Mouse (Mus musculus): ENCODE measurements around the gene Btnl10. TPM values are rescaled to one million over a fixed set of nuclear protein-coding genes. Genes with fewer than 3 reads are reported as not detected.
"Not testable (repeated sequence)": the region's sequence is repeated elsewhere in the genome, so short reads cannot be mapped to it uniquely, and the experiment has no call there.

Gene Btnl10
- polyA plus RNA-seq, 1 experiment from 2014 or later: not detected

DNA sequence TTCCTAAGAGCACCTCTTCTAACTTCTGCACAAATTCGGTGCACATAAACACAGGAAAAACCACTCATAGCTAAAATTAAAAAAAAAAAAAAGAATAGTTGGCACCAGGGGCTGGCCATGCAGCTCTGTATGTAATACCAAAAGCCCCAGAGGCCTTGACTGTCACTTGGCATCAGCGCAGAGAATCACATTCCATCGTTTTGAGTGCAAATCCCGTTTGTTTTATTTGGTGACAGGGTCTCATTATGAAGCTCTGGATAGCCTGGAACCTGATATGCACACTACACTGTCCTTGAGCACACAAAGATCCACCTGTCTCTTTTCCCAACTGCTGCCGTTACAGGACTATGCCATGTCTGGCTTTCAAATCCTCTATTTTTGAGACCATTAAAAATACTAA, 33.5 kb downstream of the Btnl10 start:
- WGBS: 66% methylated on average over 5 of the region's 5 CpGs
- H3K4me3 ChIP-seq (ENCODE audit: low read depth, low read length): no peak overlapping the region
- no peak overlapping the region for H3K27ac ChIP-seq (ENCODE audit: low read length)
- H3K4me2 ChIP-seq (replicated peaks; ENCODE audit: low read depth, low read length): no peak overlapping the region
- peaks cover 3% of the 10 kb centered on the region; the same call in 1 of the 2 replicates for H3K4me1 ChIP-seq (ENCODE audit: control insufficient read depth, insufficient read depth, low read length)
- H3K36me3 ChIP-seq (ENCODE audit: control insufficient read depth, insufficient read depth, low read length): no peaks in the 10 kb centered on the region; the same call in 1 of the 2 replicates
- no peak overlapping the region for H3K9ac ChIP-seq (replicated peaks; ENCODE audit: low read depth, low read length)
- no peak for ATAC-seq (ENCODE audit: insufficient number of reproducible peaks, insufficient read depth, low FRiP score, low read depth)
- no peaks in the 10 kb centered on the region for H3K27me3 ChIP-seq (ENCODE audit: control insufficient read depth, insufficient read depth, low read length)
- H3K9me3 ChIP-seq (ENCODE audit: control insufficient read depth, low read depth, low read length): no peaks in the 10 kb centered on the region

DNA sequence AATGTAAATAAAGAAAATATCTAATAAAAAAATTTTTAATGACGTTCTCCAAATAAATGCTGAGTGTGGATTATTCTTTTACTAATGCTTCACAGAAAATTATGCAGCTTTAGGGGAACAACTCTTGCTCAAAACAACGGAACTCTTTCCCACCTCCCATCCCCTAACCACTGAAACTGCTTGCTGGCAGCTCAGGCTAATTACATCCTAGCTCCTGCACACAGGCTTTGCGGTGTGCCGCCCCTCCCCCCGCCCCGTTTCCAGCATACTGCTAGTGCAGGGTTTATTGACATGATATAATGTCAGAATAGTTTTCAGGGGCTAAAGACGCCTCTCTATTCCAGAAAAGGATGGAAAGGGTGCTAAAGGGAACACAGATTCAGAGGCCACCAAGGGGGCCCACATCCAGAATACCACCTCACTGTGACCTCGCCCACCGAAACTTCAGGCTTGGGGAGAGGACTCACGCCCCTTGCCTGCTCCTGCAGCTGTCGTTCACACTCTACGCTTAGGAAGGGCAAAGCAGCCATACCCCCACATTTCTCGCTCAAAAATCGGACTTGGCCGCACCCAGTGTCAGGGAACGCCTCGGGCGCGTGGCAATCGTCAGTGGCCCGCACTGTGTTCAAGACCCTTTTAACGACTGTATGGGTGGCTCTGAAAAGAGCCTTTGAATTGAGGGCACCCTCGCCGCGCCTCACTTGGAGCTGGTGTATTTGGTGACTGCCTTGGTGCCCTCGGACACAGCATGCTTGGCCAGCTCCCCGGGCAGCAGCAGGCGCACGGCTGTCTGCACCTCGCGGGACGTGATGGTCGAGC, 35.9 kb downstream of the Btnl10 start:
- peak overlapping the region; percentile 60 for H3K9ac ChIP-seq (replicated peaks; ENCODE audit: low read depth, low read length)
- H3K4me2 ChIP-seq (replicated peaks; ENCODE audit: low read depth, low read length): peak overlapping the region; percentile 93
- H3K4me1 ChIP-seq (ENCODE audit: control insufficient read depth, insufficient read depth, low read length): peaks cover 11% of the 10 kb centered on the region
- peak overlapping the region; percentile 59 for H3K4me3 ChIP-seq (ENCODE audit: low read depth, low read length)
- peak; percentile 8; the same call in 1 of the 2 replicates for ATAC-seq (ENCODE audit: insufficient number of reproducible peaks, insufficient read depth, low FRiP score, low read depth)
- H3K27me3 ChIP-seq (ENCODE audit: control insufficient read depth, insufficient read depth, low read length): no peaks in the 10 kb centered on the region
- no peaks in the 10 kb centered on the region for H3K9me3 ChIP-seq (ENCODE audit: control insufficient read depth, low read depth, low read length)
- WGBS: under 1% methylated on average over 33 of the region's 33 CpGs
- peak overlapping the region; percentile 97 for H3K27ac ChIP-seq (ENCODE audit: low read length)
- peaks cover 4% of the 10 kb centered on the region for H3K36me3 ChIP-seq (ENCODE audit: control insufficient read depth, insufficient read depth, low read length)

DNA sequence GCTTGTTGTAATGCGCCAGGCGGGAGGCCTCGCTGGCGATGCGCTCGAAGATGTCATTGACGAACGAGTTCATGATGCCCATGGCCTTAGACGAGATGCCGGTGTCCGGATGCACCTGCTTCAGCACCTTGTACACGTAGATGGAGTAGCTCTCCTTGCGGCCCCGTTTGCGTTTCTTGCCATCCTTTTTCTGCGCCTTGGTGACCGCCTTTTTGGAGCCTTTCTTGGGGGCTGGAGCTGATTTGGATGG, 36.4 kb downstream of the Btnl10 start:
- 0% methylated on average over 14 of the region's 17 CpGs for WGBS
- not testable (repeated sequence) for H3K36me3 ChIP-seq (ENCODE audit: control insufficient read depth, insufficient read depth, low read length); H3K9me3 ChIP-seq (ENCODE audit: control insufficient read depth, low read depth, low read length); H3K27me3 ChIP-seq (ENCODE audit: control insufficient read depth, insufficient read depth, low read length); ATAC-seq (ENCODE audit: insufficient number of reproducible peaks, insufficient read depth, low FRiP score, low read depth)
- peak overlapping the region; percentile 60; the same call in 1 of the 2 replicates for H3K9ac ChIP-seq (replicated peaks; ENCODE audit: low read depth, low read length)
- H3K4me3 ChIP-seq (ENCODE audit: low read depth, low read length): peak overlapping the region; percentile 59
- H3K4me1 ChIP-seq (ENCODE audit: control insufficient read depth, insufficient read depth, low read length): peaks cover 11% of the 10 kb centered on the region
- peak overlapping the region; percentile 97 for H3K27ac ChIP-seq (ENCODE audit: low read length)
- H3K4me2 ChIP-seq (replicated peaks; ENCODE audit: low read depth, low read length): peak overlapping the region; percentile 93

DNA sequence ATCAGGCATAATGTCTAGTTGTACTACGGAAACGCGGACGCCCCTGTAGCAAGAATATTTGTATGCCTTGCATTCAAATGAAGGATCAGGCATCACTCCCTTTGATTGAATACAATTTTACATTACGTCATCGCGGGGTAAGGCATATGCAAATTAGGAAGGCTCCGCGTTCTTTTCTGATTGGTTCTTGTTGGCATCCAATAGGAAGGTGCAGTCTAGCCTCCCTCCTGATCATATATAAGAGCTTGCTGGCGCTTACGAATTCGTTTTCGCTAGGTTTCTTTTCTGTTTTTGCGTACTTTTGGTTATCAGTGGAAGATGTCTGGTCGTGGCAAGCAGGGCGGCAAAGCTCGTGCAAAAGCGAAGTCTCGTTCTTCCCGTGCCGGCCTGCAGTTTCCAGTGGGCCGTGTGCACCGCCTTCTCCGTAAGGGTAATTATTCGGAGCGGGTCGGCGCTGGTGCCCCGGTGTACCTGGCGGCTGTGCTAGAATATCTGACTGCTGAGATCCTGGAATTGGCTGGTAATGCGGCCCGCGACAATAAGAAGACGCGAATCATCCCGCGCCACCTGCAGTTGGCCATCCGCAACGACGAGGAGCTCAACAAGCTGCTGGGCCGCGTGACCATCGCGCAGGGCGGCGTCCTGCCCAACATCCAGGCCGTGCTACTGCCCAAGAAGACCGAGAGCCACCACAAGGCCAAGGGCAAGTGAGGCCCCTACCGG, 36.9 kb downstream of the Btnl10 start, which contains the start of the genes Hist3h2a and Trim17:
TSS of gene Hist3h2a (plus strand) at position 266 of the 723 bp plus-strand sequence.
TSS of gene Trim17 (plus strand) at position 266 of the 723 bp plus-strand sequence.
- H3K9me3 ChIP-seq (ENCODE audit: control insufficient read depth, low read depth, low read length): no peaks in the 10 kb centered on the region
- peak within 1 kb of the TSS; percentile 59 for H3K4me3 ChIP-seq (ENCODE audit: low read depth, low read length)
- peak within 1 kb of the TSS; percentile 94 for H3K9ac ChIP-seq (replicated peaks; ENCODE audit: low read depth, low read length)
- ATAC-seq (ENCODE audit: insufficient number of reproducible peaks, insufficient read depth, low FRiP score, low read depth): peak; percentile 93
- WGBS: under 1% methylated on average over 49 of the region's 49 CpGs
- no peaks in the 10 kb centered on the region for H3K27me3 ChIP-seq (ENCODE audit: control insufficient read depth, insufficient read depth, low read length)
- peak within 1 kb of the TSS; percentile 93 for H3K4me2 ChIP-seq (replicated peaks; ENCODE audit: low read depth, low read length)
- peaks cover 4% of the 10 kb centered on the region for H3K36me3 ChIP-seq (ENCODE audit: control insufficient read depth, insufficient read depth, low read length)
- H3K4me1 ChIP-seq (ENCODE audit: control insufficient read depth, insufficient read depth, low read length): peaks cover 16% of the 10 kb centered on the region
- peak within 1 kb of the TSS; percentile 97 for H3K27ac ChIP-seq (ENCODE audit: low read length)

DNA sequence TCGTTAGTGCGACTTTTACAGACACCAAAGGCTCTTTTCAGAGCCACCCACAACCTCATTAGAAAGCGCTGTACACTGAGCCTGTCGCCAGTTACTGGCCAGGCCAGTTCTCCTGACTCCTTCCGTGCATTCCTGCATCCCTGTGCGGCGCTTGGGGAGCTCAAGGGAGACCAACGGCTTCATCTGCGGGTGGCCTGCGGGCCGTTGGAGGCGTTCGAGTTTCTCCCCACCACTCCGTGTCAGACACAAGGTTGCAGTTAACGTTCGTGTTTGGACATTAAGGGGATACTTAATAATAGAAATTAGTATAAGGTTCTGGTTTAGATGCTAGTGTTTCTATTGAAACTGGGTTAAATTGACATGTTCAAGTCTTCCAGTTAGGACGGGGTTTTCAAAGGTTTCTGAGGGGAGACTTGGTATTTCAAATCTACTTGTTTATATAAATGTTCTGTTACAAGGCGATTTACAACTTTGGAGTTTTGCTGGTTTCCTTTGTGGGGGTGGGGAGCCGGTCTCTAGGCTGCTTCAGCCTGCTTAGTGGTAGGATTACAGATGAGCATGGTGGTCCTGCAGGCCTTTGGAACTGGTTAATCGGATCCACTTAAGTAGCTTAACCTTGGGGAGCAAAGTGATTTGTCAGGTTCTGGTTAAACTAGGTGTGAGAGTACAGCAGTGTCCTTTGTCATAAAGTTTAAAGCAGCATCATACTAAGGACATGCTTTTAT, 37.6 kb downstream of the Btnl10 start:
- ATAC-seq (ENCODE audit: insufficient number of reproducible peaks, insufficient read depth, low FRiP score, low read depth): peak; percentile 5; the same call in 1 of the 2 replicates
- under 1% methylated on average over 20 of the region's 20 CpGs for WGBS
- Histone ChIP-seq H3K4me3 (ENCODE audit: low read depth, low read length) (peak overlapping the region; percentile 59), H3K27ac (ENCODE audit: low read length) (peak overlapping the region; percentile 97), H3K9ac (replicated peaks; ENCODE audit: low read depth, low read length) (peak overlapping the region; percentile 94), H3K36me3 (ENCODE audit: control insufficient read depth, insufficient read depth, low read length) (peaks cover 4% of the 10 kb centered on the region), H3K9me3 (ENCODE audit: control insufficient read depth, low read depth, low read length) (no peaks in the 10 kb centered on the region), H3K4me2 (replicated peaks; ENCODE audit: low read depth, low read length) (peak overlapping the region; percentile 57), H3K4me1 (ENCODE audit: control insufficient read depth, insufficient read depth, low read length) (peaks cover 18% of the 10 kb centered on the region), H3K27me3 (ENCODE audit: control insufficient read depth, insufficient read depth, low read length) (no peaks in the 10 kb centered on the region)

DNA sequence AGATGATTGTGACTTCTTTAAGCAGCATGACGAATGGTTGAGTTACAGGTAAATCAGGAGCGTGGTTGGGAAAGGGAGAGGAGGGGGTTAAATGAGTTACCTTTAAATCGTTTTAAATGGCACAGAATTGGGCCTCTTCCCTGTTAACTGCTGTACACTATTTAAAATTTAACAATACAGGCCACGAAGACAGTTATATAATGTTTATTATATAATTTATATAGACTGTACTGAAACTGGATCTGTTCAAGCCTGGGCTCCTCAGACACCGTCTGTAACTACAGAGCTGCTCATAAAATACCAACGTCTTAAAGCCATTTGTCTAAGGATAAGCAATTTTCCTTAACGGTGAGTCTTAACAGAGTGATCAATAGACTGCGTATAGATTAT, 38.2 kb downstream of the Btnl10 start:
- Histone ChIP-seq H3K4me1 (ENCODE audit: control insufficient read depth, insufficient read depth, low read length) (peaks cover 18% of the 10 kb centered on the region), H3K27me3 (ENCODE audit: control insufficient read depth, insufficient read depth, low read length) (no peaks in the 10 kb centered on the region), H3K4me2 (replicated peaks; ENCODE audit: low read depth, low read length) (peak overlapping the region; percentile 57), H3K9me3 (ENCODE audit: control insufficient read depth, low read depth, low read length) (no peaks in the 10 kb centered on the region), H3K9ac (replicated peaks; ENCODE audit: low read depth, low read length) (peak overlapping the region; percentile 94), H3K36me3 (ENCODE audit: control insufficient read depth, insufficient read depth, low read length) (peaks cover 4% of the 10 kb centered on the region), H3K27ac (ENCODE audit: low read length) (peak overlapping the region; percentile 97; the same call in 1 of the 2 replicates), H3K4me3 (ENCODE audit: low read depth, low read length) (peak overlapping the region; percentile 59)
- 10% methylated on average over 8 of the region's 8 CpGs for WGBS
- no peak for ATAC-seq (ENCODE audit: insufficient number of reproducible peaks, insufficient read depth, low FRiP score, low read depth)

DNA sequence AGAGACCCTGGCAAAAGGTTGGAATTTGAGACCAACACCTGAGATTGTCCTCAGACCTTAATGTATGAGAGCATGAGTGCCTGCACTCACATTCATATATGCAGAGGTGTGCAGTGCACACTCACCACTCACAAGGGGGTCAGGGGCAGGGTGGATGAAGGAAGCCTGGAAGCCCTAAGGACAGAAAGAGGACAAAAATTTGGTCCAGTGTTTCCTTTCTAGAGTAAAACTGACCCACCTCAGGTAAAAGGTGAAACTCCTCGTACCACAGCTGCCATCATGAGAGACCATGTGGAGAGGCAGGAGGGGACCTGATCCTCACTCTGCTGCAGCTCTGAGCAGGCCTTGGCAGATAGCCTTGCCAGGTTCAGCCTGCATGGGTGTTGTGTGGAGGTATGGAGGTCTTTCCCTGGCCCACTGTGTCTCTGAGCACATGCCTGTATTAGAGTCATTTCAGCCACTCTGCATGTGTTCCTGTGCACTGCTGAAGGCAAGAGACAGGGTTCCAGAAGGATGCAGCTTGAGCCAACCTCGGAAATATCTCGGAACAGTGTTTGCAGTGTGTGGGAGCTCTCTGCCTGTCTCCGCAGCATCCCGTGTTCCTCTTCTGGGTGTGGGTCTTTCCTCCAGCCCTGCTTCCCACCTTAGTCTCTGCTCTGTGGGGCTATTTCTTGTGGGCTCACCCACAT, 39.7 kb downstream of the Btnl10 start:
- Histone ChIP-seq H3K4me1 (ENCODE audit: control insufficient read depth, insufficient read depth, low read length) (peaks cover 18% of the 10 kb centered on the region), H3K36me3 (ENCODE audit: control insufficient read depth, insufficient read depth, low read length) (peaks cover 4% of the 10 kb centered on the region), H3K9me3 (ENCODE audit: control insufficient read depth, low read depth, low read length) (peaks cover 4% of the 10 kb centered on the region; the same call in 1 of the 2 replicates), H3K27ac (ENCODE audit: low read length) (no peak overlapping the region), H3K9ac (replicated peaks; ENCODE audit: low read depth, low read length) (no peak overlapping the region), H3K27me3 (ENCODE audit: control insufficient read depth, insufficient read depth, low read length) (0 out of 2 replicates have a peak, but pooled peaks cover 3% of the 10 kb centered on the region), H3K4me2 (replicated peaks; ENCODE audit: low read depth, low read length) (peak overlapping the region; percentile 57), H3K4me3 (ENCODE audit: low read depth, low read length) (peak overlapping the region; percentile 59; the same call in 1 of the 2 replicates)
- 89% methylated on average over 5 of the region's 5 CpGs for WGBS
- ATAC-seq (ENCODE audit: insufficient number of reproducible peaks, insufficient read depth, low FRiP score, low read depth): no peak

All from stomach, embryonic 14.5 days (tissue).